Comparison of ENCODE assay signal across 11 mouse cellular contexts in genomic region chr9:32667518-32667908, GRCm38 (mm10). TPM values are rescaled to one million over a fixed set of nuclear protein-coding genes. Genes with fewer than 3 reads are reported as not detected.
DNase-seq lines count a peak whose midpoint lies in the region; ATAC-seq lines count a peak whose summit lies in the region.
"Had no signal": no experiment of that assay in that cellular context is flagged by ENCODE, and none has a peak within 500 bp of the region (broad histone marks: within the 10 kb centered on the region; RNA-seq: fewer than 3 reads in every experiment).

No protein-coding gene starts in this region.

- H3K9ac ChIP-seq in kidney, embryonic 15.5 days, result no peak overlapping the region
- H3K9ac ChIP-seq in midbrain, embryonic 14.5 days (replicated peaks; ENCODE audit: low read length), result no peak overlapping the region
- H3K9ac ChIP-seq in midbrain, embryonic 11.5 days (ENCODE audit: low read length), result no peak overlapping the region
- H3K9ac ChIP-seq in limb, embryonic 15.5 days, result no peak overlapping the region
- H3K9ac ChIP-seq: limb, embryonic 12.5 days had no signal

- no peaks in the 10 kb centered on the region for H3K9me3 ChIP-seq in kidney, embryonic 15.5 days (replicated peaks)
- no peaks in the 10 kb centered on the region for H3K9me3 ChIP-seq in midbrain, embryonic 14.5 days (ENCODE audit: control insufficient read depth, low read length)
- no peaks in the 10 kb centered on the region for H3K9me3 ChIP-seq in midbrain, embryonic 11.5 days (ENCODE audit: control insufficient read depth, low read length)
- H3K9me3 ChIP-seq in limb, embryonic 15.5 days, result no peaks in the 10 kb centered on the region
- H3K9me3 ChIP-seq: limb, embryonic 12.5 days had no signal

- no peak for DNase-seq in frontal cortex, postnatal 14 days (ENCODE audit: low spot score in 2 of 2)
- DNase-seq in kidney, postnatal 10 days, result no peak
- peak; percentile 24 for DNase-seq in midbrain, embryonic 14.5 days
- DNase-seq in midbrain, embryonic 11.5 days (ENCODE audit: low spot score, missing footprints), result no peak
- DNase-seq in ovary, postnatal 10 days (ENCODE audit: low spot score), result no peak
- DNase-seq: adrenal gland, postnatal 25 days; right cerebral cortex, postnatal 14 days had no signal

- H3K36me3 ChIP-seq in kidney, embryonic 15.5 days, result no peaks in the 10 kb centered on the region
- no peaks in the 10 kb centered on the region for H3K36me3 ChIP-seq in midbrain, embryonic 14.5 days (ENCODE audit: control insufficient read depth, insufficient read depth, low read length)
- H3K36me3 ChIP-seq in midbrain, embryonic 11.5 days (ENCODE audit: control insufficient read depth, insufficient read depth, low read length), result no peaks in the 10 kb centered on the region
- H3K36me3 ChIP-seq in limb, embryonic 15.5 days, result no peaks in the 10 kb centered on the region
- H3K36me3 ChIP-seq: limb, embryonic 12.5 days had no signal

- 0 out of 2 replicates have a peak overlapping the region, but pooled peaks have one; percentile 54 for H3K27ac ChIP-seq in kidney, embryonic 15.5 days
- no peak overlapping the region for H3K27ac ChIP-seq in midbrain, embryonic 14.5 days (replicated peaks; ENCODE audit: low read depth, low read length)
- H3K27ac ChIP-seq in midbrain, embryonic 11.5 days (ENCODE audit: low read depth, low read length), result no peak overlapping the region
- peak overlapping the region; percentile 60; the same call in 1 of the 2 replicates for H3K27ac ChIP-seq in limb, embryonic 15.5 days
- H3K27ac ChIP-seq: limb, embryonic 12.5 days had no signal

- peak; percentile 14; the same call in 1 of the 2 replicates for ATAC-seq in frontal cortex, adult (ENCODE audit: low TSS enrichment)
- no peak for ATAC-seq in kidney, embryonic 15.5 days (replicated peaks; ENCODE audit: low FRiP score)
- ATAC-seq in midbrain, embryonic 14.5 days (ENCODE audit: low FRiP score, low TSS enrichment), result no peak
- no peak for ATAC-seq in midbrain, embryonic 11.5 days (ENCODE audit: low FRiP score)
- no peak for ATAC-seq in limb, embryonic 15.5 days (ENCODE audit: insufficient number of reproducible peaks, low FRiP score, low TSS enrichment, low read depth)

- no peak overlapping the region for H3K4me3 ChIP-seq in kidney, embryonic 15.5 days (replicated peaks)
- no peak overlapping the region for H3K4me3 ChIP-seq in midbrain, embryonic 14.5 days (replicated peaks; ENCODE audit: low read depth, low read length)
- H3K4me3 ChIP-seq in midbrain, embryonic 11.5 days (ENCODE audit: low read depth, low read length), result no peak overlapping the region
- H3K4me3 ChIP-seq in limb, embryonic 15.5 days, result no peak overlapping the region
- H3K4me3 ChIP-seq: limb, embryonic 12.5 days had no signal

- 0 out of 2 replicates have a peak overlapping the region, but pooled peaks have one; percentile 19 for H3K4me2 ChIP-seq in kidney, embryonic 15.5 days
- H3K4me2 ChIP-seq in midbrain, embryonic 14.5 days (ENCODE audit: low read length), result no peak overlapping the region
- H3K4me2 ChIP-seq in midbrain, embryonic 11.5 days, result no peak overlapping the region
- H3K4me2 ChIP-seq in limb, embryonic 15.5 days, result no peak overlapping the region
- H3K4me2 ChIP-seq: limb, embryonic 12.5 days had no signal

- WGBS in kidney, embryonic 15.5 days, result 62% methylated on average over 7 of the region's 7 CpGs
- WGBS in midbrain, embryonic 14.5 days, result 7% methylated on average over 7 of the region's 7 CpGs
- 32% methylated on average over 7 of the region's 7 CpGs for WGBS in midbrain, embryonic 11.5 days
- 54% methylated on average over 7 of the region's 7 CpGs for WGBS in limb, embryonic 15.5 days

- H3K4me1 ChIP-seq in kidney, embryonic 15.5 days, result peaks cover 57% of the 10 kb centered on the region
- peaks cover 21% of the 10 kb centered on the region for H3K4me1 ChIP-seq in midbrain, embryonic 14.5 days (ENCODE audit: control insufficient read depth, insufficient read depth, low read length)
- H3K4me1 ChIP-seq in midbrain, embryonic 11.5 days (ENCODE audit: control insufficient read depth, insufficient read depth, low read length), result peaks cover 15% of the 10 kb centered on the region
- H3K4me1 ChIP-seq in limb, embryonic 15.5 days, result peaks cover 19% of the 10 kb centered on the region

- H3K27me3 ChIP-seq in kidney, embryonic 15.5 days, result no peaks in the 10 kb centered on the region
- peaks cover 30% of the 10 kb centered on the region for H3K27me3 ChIP-seq in midbrain, embryonic 14.5 days (ENCODE audit: control insufficient read depth, insufficient read depth, low read length)
- H3K27me3 ChIP-seq in midbrain, embryonic 11.5 days (ENCODE audit: control insufficient read depth, insufficient read depth, low read length), result peaks cover 7% of the 10 kb centered on the region
- no peaks in the 10 kb centered on the region for H3K27me3 ChIP-seq in limb, embryonic 15.5 days
- H3K27me3 ChIP-seq: limb, embryonic 12.5 days had no signal

RNA-seq across cellular contexts. Expression of gene Ets1, which starts 31.5 kb away (rescaled TPM):
- 66.0 and 68.4 TPM in 2 replicates for polyA plus RNA-seq in kidney, embryonic 15.5 days (2015; fragmentation: Nextera tagmentation; extraction: Ambion mirVana)
- polyA plus RNA-seq in midbrain, embryonic 14.5 days (2014; fragmentation: Nextera tagmentation; extraction: Ambion mirVana), result 8.3 and 19.6 TPM in 2 replicates
- 21.7 and 22.9 TPM in 2 replicates for polyA plus RNA-seq in midbrain, embryonic 11.5 days (2014; fragmentation: Nextera tagmentation; extraction: Ambion mirVana)
- 39.3 and 42.9 TPM in 2 replicates for polyA plus RNA-seq in limb, embryonic 15.5 days (2015; fragmentation: Nextera tagmentation; extraction: Ambion mirVana)

Comparison
In these comparisons a context has a peak if more than half of its experiments do, and no peak if none do; other contexts are left out.
1. H3K27ac ChIP-seq: peak in kidney, embryonic 15.5 days (single experiment) and limb, embryonic 15.5 days (single experiment); none in midbrain, embryonic 14.5 days (single experiment) and midbrain, embryonic 11.5 days (single experiment).